Mouse (Mus musculus): ENCODE data around the gene Psap. TPM values are rescaled to one million over a fixed set of nuclear protein-coding genes. Genes with fewer than 3 reads are reported as not detected.

The Psap gene
- total and polyA plus RNA-seq, 2 experiments from 2014 or later: 259 to 690 TPM

DNA sequence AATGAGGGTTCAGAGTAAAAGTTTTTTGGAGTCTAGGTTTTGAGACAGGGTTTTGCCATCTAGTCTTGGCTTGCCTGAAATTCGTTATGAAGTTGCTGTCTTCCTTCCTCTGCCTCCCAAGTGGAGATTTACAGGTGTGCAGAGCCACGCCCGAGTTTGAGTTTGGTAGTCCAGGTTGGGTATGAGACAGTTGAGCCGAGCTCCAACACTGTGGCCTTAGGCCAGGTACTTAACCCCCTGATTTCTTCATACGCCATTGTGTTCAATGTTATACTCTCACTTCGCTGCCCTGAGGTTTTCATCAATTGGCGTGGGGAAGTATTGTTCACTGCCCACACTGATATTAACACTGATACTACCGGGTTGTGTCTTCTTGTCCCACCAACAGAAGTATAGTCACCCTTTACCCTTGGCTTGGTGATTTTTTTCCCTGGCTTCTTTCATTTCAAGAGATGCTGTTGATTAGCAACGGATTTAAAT is 4.2 kb downstream of the Psap start:
- 82% methylated on average over 9 of the region's 9 CpGs for WGBS
- ATAC-seq (no peak), DNase-seq (no peak)
- Histone ChIP-seq H3K27me3 (ENCODE audit: insufficient read depth, low read length) (no peaks in the 10 kb centered on the region), H3K9me3 (ENCODE audit: low read length) (no peaks in the 10 kb centered on the region), H3K36me3 (ENCODE audit: insufficient read depth) (no peaks in the 10 kb centered on the region), H3K4me2 (ENCODE audit: low read depth) (no peak overlapping the region), H3K9ac (no peak overlapping the region), H3K4me3 (ENCODE audit: low read depth, low read length) (no peak overlapping the region), H3K27ac (ENCODE audit: low read depth, low read length) (no peak overlapping the region), H3K4me1 (ENCODE audit: insufficient read depth) (peaks cover 55% of the 10 kb centered on the region)
- no peak for TF ChIP-seq CTCF (IDR thresholded peaks at IDR 0.05; ENCODE audit: low read depth)

DNA sequence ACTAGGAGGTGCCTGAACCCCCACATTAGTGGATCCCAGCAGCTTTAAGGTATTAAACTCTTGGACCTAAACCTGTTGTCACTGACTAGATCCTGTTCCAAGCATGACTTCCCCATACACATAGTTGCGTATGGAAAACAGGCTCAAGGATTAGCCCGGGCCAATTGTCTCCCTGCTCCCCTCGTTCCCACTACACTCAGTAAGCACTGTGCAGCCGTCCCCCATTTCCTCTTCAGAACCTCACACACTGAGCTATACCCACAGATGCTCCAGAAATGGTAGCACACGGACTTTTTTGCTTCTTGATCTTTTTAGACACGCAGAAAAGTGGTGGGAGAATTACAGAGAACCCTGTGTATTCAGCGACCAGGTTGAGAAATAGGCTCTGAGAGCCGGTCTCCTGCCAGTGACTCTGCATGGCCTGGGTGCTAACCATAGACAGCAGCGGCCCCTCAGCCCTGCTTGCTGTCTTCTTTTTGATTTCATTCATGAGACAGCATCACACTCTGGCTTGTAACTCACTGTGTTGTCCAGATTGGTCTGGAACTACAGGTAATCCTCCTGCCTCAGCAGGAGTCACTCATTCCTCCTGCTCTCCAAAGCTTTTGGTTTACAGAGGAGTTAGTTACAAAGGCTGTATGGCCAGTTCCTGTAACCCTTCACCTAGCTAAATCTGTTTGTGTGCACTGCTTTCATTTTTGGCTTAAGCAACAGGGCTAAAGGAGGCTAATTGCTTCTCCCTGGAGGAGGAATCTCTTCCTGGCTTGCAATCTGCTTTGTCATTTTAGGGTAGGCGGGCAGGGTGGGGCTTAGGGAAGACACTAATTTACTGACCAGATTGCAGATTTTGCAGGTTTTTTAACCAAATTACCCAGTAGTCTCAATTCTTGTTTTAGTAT is 4.9 kb downstream of the Psap start:
- no peak for TF ChIP-seq CTCF (IDR thresholded peaks at IDR 0.05; ENCODE audit: low read depth)
- ATAC-seq (no peak), DNase-seq (no peak)
- no peaks in the 10 kb centered on the region for H3K27me3 ChIP-seq (ENCODE audit: insufficient read depth, low read length)
- H3K9me3 ChIP-seq (ENCODE audit: low read length): no peaks in the 10 kb centered on the region
- H3K9ac ChIP-seq: no peak overlapping the region
- no peak overlapping the region for H3K4me3 ChIP-seq (ENCODE audit: low read depth, low read length)
- H3K27ac ChIP-seq (ENCODE audit: low read depth, low read length): no peak overlapping the region
- H3K4me1 ChIP-seq (ENCODE audit: insufficient read depth): peaks cover 60% of the 10 kb centered on the region
- H3K4me2 ChIP-seq (ENCODE audit: low read depth): no peak overlapping the region
- WGBS: 68% methylated on average over 10 of the region's 10 CpGs
- no peaks in the 10 kb centered on the region for H3K36me3 ChIP-seq (ENCODE audit: insufficient read depth)

DNA sequence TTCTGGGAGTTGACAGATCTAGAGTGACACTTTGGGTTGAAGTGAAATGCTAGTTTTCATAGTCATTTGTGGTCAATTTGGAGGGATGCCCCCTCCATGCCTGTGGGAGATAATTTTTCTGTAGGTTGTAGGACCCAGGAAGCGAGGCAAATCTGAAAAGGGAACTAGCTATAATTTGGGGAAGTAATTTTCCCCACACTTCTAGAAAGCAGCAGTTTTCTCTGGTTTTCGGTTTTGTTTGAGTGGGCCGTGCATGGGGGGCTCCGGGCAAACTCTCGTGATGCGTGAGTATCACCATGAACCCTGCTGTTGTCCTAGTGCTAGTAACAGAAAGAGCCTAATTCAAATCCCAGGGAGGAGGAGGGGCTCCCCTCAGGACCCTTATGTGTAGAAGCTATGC is 6.8 kb downstream of the Psap start:
- Histone ChIP-seq H3K27ac (ENCODE audit: low read depth, low read length) (peak overlapping the region; percentile 68), H3K9me3 (ENCODE audit: low read length) (no peaks in the 10 kb centered on the region), H3K4me2 (ENCODE audit: low read depth) (peak overlapping the region; percentile 50; the same call in 1 of the 2 replicates), H3K4me3 (ENCODE audit: low read depth, low read length) (no peak overlapping the region), H3K36me3 (ENCODE audit: insufficient read depth) (no peaks in the 10 kb centered on the region), H3K27me3 (ENCODE audit: insufficient read depth, low read length) (no peaks in the 10 kb centered on the region), H3K4me1 (ENCODE audit: insufficient read depth) (peaks cover 54% of the 10 kb centered on the region), H3K9ac (peak overlapping the region; percentile 39; the same call in 1 of the 2 replicates)
- no peak for TF ChIP-seq CTCF (IDR thresholded peaks at IDR 0.05; ENCODE audit: low read depth)
- ATAC-seq (no peak), DNase-seq (no peak)
- 60% methylated on average over 6 of the region's 6 CpGs for WGBS

DNA sequence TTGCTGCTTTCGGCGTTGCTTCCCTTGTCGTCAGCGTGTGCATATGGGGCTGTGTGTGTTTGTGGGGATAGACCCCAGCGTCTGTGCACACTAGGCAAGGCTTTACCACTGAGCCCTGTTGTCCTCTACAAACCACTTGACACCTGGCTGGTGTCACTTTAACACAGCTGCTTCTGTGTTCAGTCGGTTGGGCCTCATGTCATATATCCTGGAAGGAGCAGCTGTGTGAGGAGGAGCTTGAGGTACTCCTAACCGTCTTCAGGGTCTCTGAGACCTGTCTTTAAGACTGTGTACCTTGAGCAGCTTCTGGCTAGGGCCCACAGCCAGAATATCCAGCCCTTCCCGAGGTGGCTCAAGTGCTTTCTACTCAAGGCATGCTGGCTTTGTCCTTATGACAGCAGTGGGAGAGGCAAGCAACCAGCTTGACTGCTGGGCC is 7.3 kb downstream of the Psap start:
- no peak for ATAC-seq
- Histone ChIP-seq H3K4me2 (ENCODE audit: low read depth) (peak overlapping the region; percentile 50), H3K27ac (ENCODE audit: low read depth, low read length) (peak overlapping the region; percentile 68), H3K36me3 (ENCODE audit: insufficient read depth) (no peaks in the 10 kb centered on the region), H3K9me3 (ENCODE audit: low read length) (no peaks in the 10 kb centered on the region), H3K27me3 (ENCODE audit: insufficient read depth, low read length) (no peaks in the 10 kb centered on the region), H3K9ac (peak overlapping the region; percentile 39), H3K4me3 (ENCODE audit: low read depth, low read length) (peak overlapping the region; percentile 21; the same call in 1 of the 2 replicates), H3K4me1 (ENCODE audit: insufficient read depth) (peaks cover 51% of the 10 kb centered on the region)
- 19% methylated on average over 8 of the region's 8 CpGs for WGBS
- TF ChIP-seq CTCF (IDR thresholded peaks at IDR 0.05; ENCODE audit: low read depth): no peak
- DNase-seq: no peak

DNA sequence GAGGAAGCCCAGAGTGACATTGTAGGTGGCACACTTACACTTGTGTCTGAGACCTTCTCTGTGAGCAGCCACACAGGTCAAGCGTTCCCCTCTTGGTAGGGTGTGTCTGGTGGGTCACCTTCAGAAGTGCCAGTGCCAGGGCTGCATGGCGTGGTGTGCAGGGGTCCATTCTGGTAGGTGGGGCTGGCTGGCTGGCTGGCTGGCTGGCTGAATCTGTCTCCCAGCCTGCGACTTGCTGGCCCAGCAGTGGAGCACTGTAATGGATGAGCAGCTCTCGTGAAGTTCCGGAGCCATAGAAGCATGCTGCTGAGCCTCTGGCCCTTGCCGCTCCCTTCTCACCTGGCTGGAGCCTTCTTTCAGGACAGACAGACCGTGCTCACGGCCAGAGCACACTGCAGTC is 7.8 kb downstream of the Psap start:
- peak overlapping the region; percentile 21; the same call in 1 of the 2 replicates for H3K4me3 ChIP-seq (ENCODE audit: low read depth, low read length)
- DNase-seq (no peak), ATAC-seq (peak; percentile 20; the same call in 1 of the 2 replicates)
- H3K9me3 ChIP-seq (ENCODE audit: low read length): no peaks in the 10 kb centered on the region
- peak overlapping the region; percentile 39 for H3K9ac ChIP-seq
- no peaks in the 10 kb centered on the region for H3K27me3 ChIP-seq (ENCODE audit: insufficient read depth, low read length)
- 27% methylated on average over 8 of the region's 8 CpGs for WGBS
- H3K36me3 ChIP-seq (ENCODE audit: insufficient read depth): no peaks in the 10 kb centered on the region
- TF ChIP-seq CTCF (IDR thresholded peaks at IDR 0.05; ENCODE audit: low read depth): no peak
- H3K27ac ChIP-seq (ENCODE audit: low read depth, low read length): peak overlapping the region; percentile 68
- peaks cover 47% of the 10 kb centered on the region for H3K4me1 ChIP-seq (ENCODE audit: insufficient read depth)
- peak overlapping the region; percentile 50 for H3K4me2 ChIP-seq (ENCODE audit: low read depth)

DNA sequence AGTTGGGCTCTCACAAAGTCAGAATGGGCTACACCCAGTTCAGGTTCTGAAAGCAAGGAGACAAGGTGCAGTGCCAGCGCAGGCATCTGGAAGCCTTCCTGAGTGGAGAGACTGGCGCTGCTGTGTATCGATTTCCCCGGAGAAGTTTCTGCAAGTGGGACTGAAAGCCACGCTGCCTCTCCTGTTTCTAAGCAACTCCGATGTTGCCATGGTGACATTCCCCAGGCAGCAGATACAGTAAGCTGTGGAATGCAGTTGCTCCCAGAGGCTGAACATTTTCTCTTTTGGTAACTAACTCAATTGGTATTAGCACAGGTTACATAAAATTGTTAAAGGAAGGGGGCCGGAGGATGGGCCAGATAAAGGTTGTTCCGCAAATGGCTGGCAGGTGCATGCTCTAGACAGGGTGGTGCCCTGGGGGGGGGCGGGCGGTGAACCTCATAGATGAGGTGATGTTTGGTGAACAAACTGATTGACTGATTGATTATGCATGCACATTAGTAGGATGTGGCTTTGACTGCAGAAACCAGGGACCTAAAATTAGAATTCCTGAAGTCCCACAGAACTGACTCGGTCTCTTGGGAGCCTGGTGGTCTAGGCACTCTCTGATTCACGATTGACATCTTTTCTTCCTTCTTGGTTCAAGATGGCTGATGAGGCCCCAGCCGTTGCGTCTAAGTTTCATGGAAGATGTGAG is 8.4 kb downstream of the Psap start:
- no peak for TF ChIP-seq CTCF (IDR thresholded peaks at IDR 0.05; ENCODE audit: low read depth)
- H3K36me3 ChIP-seq (ENCODE audit: insufficient read depth): no peaks in the 10 kb centered on the region
- peak; percentile 90 for DNase-seq
- peak; percentile 93 for ATAC-seq
- H3K27ac ChIP-seq (ENCODE audit: low read depth, low read length): peak overlapping the region; percentile 86
- no peaks in the 10 kb centered on the region for H3K9me3 ChIP-seq (ENCODE audit: low read length)
- WGBS: 9% methylated on average over 14 of the region's 14 CpGs
- 0 out of 2 replicates have a peak overlapping the region, but pooled peaks have one; percentile 39 for H3K9ac ChIP-seq
- no peaks in the 10 kb centered on the region for H3K27me3 ChIP-seq (ENCODE audit: insufficient read depth, low read length)
- peaks cover 42% of the 10 kb centered on the region for H3K4me1 ChIP-seq (ENCODE audit: insufficient read depth)
- H3K4me3 ChIP-seq (ENCODE audit: low read depth, low read length): peak overlapping the region; percentile 21; the same call in 1 of the 2 replicates
- H3K4me2 ChIP-seq (ENCODE audit: low read depth): peak overlapping the region; percentile 50

Measured in forebrain, postnatal 0 days (tissue).